ENCODE assay signal across 9 mouse cellular contexts in genomic region chr7:142435524-142435923, GRCm38 (mm10). TPM values are rescaled to one million over a fixed set of nuclear protein-coding genes. Genes with fewer than 3 reads are reported as not detected.
DNase-seq lines count a peak whose midpoint lies in the region; ATAC-seq lines count a peak whose summit lies in the region.
"Had no signal": no experiment of that assay in that cellular context is flagged by ENCODE, and none has a peak within 500 bp of the region (broad histone marks: within the 10 kb centered on the region; RNA-seq: fewer than 3 reads in every experiment).

No protein-coding gene starts in this region.

- no peaks in the 10 kb centered on the region for H3K27me3 ChIP-seq in heart, embryonic 15.5 days

- H3K9ac ChIP-seq in heart, embryonic 15.5 days = no peak overlapping the region

- peaks cover 36% of the 10 kb centered on the region for H3K4me1 ChIP-seq in heart, embryonic 15.5 days (replicated peaks)

- no peak for ATAC-seq in heart, embryonic 15.5 days (replicated peaks; ENCODE audit: insufficient number of reproducible peaks, insufficient read depth, low FRiP score, low read depth)

- no peaks in the 10 kb centered on the region for H3K9me3 ChIP-seq in heart, embryonic 15.5 days (replicated peaks)
- H3K9me3 ChIP-seq: megakaryocyte, embryonic 14.5 days had no signal

- H3K4me2 ChIP-seq in heart, embryonic 15.5 days = no peak overlapping the region

- peak; percentile 52 to 90 for DNase-seq in adrenal gland, adult (ENCODE audit: inconsistent age in 2 of 2, low spot score in 1 of 2)
- DNase-seq in adrenal gland, postnatal 4 days (ENCODE audit: low spot score in 2 of 2) = no peak
- peak; percentile 54 to 62 for DNase-seq in adrenal gland, adult 18-20 months (ENCODE audit: low spot score in 2 of 2)
- peak; percentile 89 for DNase-seq in embryo, embryonic 10.5 days (ENCODE audit: low spot score)
- DNase-seq in layer of hippocampus, adult 18-20 months (ENCODE audit: low spot score in 2 of 2) = peak; percentile 40 to 85
- peak; percentile 57 to 73 for DNase-seq in lung, adult 18-20 months
- peak; percentile 58 for DNase-seq in right cerebral cortex, postnatal 25 days

- H3K27ac ChIP-seq in heart, embryonic 15.5 days = peak overlapping the region; percentile 20; the same call in 1 of the 2 replicates

- H3K36me3 ChIP-seq in heart, embryonic 15.5 days = no peaks in the 10 kb centered on the region

- 25% methylated on average over 4 of the region's 4 CpGs for WGBS in heart, embryonic 15.5 days

- no peak overlapping the region for H3K4me3 ChIP-seq in heart, embryonic 15.5 days
- H3K4me3 ChIP-seq: megakaryocyte, embryonic 14.5 days had no signal

RNA-seq across cellular contexts. Expression of gene Syt8, which starts 0.9 kb away (rescaled TPM):
- not detected for total RNA-seq in adrenal gland, postnatal 4 days (2021)
- total RNA-seq in adrenal gland, adult 18-20 months (2021) = not detected
- polyA plus RNA-seq in heart, embryonic 15.5 days (2015; fragmentation: Nextera tagmentation; extraction: Ambion mirVana) = 0.48 and 1.7 TPM in 2 replicates
- not detected for total RNA-seq in layer of hippocampus, adult 18-20 months (2021)

RNA-seq across cellular contexts. Expression of gene Tnni2, which starts 6.1 kb away (rescaled TPM):
- total RNA-seq in adrenal gland, postnatal 4 days (2021) = 100 to 1,000 TPM in 1 of 2 experiments, 10 to 100 TPM in 1; 79.5 to 219 TPM
- 10 to 100 TPM in 1 of 2 experiments, under 1 TPM in 1; 0.83 to 10.2 TPM for total RNA-seq in adrenal gland, adult 18-20 months (2021)
- 16.8 and 16.9 TPM in 2 replicates for polyA plus RNA-seq in heart, embryonic 15.5 days (2015; fragmentation: Nextera tagmentation; extraction: Ambion mirVana)
- total RNA-seq in layer of hippocampus, adult 18-20 months (2021) = 1 to 10 TPM in 1 of 2 experiments, not detected in 1; 1.2 TPM

RNA-seq across cellular contexts. Expression of gene Lsp1, which starts 25.1 kb away (rescaled TPM):
- 10 to 100 TPM; 25.1 to 43.0 TPM for total RNA-seq in adrenal gland, postnatal 4 days (2021)
- 10 to 100 TPM; 17.0 to 24.2 TPM for total RNA-seq in adrenal gland, adult 18-20 months (2021)
- 49.6 and 83.5 TPM in 2 replicates for polyA plus RNA-seq in heart, embryonic 15.5 days (2015; fragmentation: Nextera tagmentation; extraction: Ambion mirVana)
- total RNA-seq in layer of hippocampus, adult 18-20 months (2021) = 1 to 10 TPM; 2.6 to 3.1 TPM

RNA-seq across cellular contexts. Expression of gene Ctsd, which starts 47.7 kb away (rescaled TPM):
- 100 to 1,000 TPM; 536 to 544 TPM for total RNA-seq in adrenal gland, postnatal 4 days (2021)
- total RNA-seq in adrenal gland, adult 18-20 months (2021) = 1,000 to 10,000 TPM; 1,152 to 1,350 TPM
- polyA plus RNA-seq in heart, embryonic 15.5 days (2015; fragmentation: Nextera tagmentation; extraction: Ambion mirVana) = 389 and 487 TPM in 2 replicates
- 100 to 1,000 TPM; 303 to 349 TPM for total RNA-seq in layer of hippocampus, adult 18-20 months (2021)

RNA-seq across cellular contexts. Expression of gene Gm49369, which starts 53.1 kb away (rescaled TPM):
- total RNA-seq in adrenal gland, postnatal 4 days (2021) = 1 to 10 TPM in 1 of 2 experiments, under 1 TPM in 1; 0.48 to 4.3 TPM
- 1 to 10 TPM; 3.1 to 9.4 TPM for total RNA-seq in adrenal gland, adult 18-20 months (2021)
- 1.2 TPM in 1 of 2 replicates, not detected in the other for polyA plus RNA-seq in heart, embryonic 15.5 days (2015; fragmentation: Nextera tagmentation; extraction: Ambion mirVana)
- 1 to 10 TPM in 1 of 2 experiments, under 1 TPM in 1; 0.94 to 6.7 TPM for total RNA-seq in layer of hippocampus, adult 18-20 months (2021)

Comparison
In these comparisons a context has a peak if more than half of its experiments do, and no peak if none do; other contexts are left out.
1. DNase-seq: peak in adrenal gland, adult (2 of 2), adrenal gland, adult 18-20 months (2 of 2), embryo, embryonic 10.5 days (single experiment), layer of hippocampus, adult 18-20 months (2 of 2), lung, adult 18-20 months (2 of 2) and right cerebral cortex, postnatal 25 days (single experiment); none in adrenal gland, postnatal 4 days (0 of 2).
2. RNA of gene Tnni2, which starts 6.1 kb away (total RNA-seq): 79.5 to 219 TPM in adrenal gland, postnatal 4 days; 0.83 to 10.2 TPM in adrenal gland, adult 18-20 months and 1.2 TPM in layer of hippocampus, adult 18-20 months; every median in the first group is over 4 times any median in the second.
3. RNA of gene Lsp1, which starts 25.1 kb away (total RNA-seq): 25.1 to 43.0 TPM in adrenal gland, postnatal 4 days and 17.0 to 24.2 TPM in adrenal gland, adult 18-20 months; 2.6 to 3.1 TPM in layer of hippocampus, adult 18-20 months; every median in the first group is over 4 times any median in the second.